Mouse (Mus musculus) naive thymus-derived CD4-positive, alpha-beta T cell, adult 2 months (primary cell): ENCODE measurements around the gene Fam216a.

Experiments
- DNase-seq: peaks from one replicate; pipeline ENCODE4 v3.0.0-alpha.2; 2011; ENCODE audit warnings: low read depth

Fam216a gene

GRCm38 (mm10) chr5:122390671-122391070 is 18.5 kb upstream of the Fam216a start:
- DNase-seq = no peak

DNA sequence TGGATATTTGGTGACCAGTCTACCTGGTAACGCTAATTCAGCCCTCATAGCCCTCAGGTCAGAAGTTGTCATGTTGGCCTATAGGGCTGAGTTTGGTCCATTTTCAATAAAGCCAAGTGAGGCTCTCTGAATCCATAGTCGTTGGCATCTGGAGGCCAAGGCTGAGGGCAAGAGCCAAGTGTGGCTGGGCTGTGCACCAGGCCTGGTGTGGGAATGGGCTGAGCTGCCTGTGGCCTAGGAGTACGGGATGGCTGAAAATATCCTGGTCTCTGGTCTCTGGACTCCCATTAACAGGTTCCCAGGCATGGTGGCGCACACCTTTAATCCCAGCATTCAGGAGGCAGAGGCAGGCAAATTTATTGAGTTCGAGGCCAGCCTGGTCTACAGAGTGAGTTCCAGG is 17.8 kb upstream of the Fam216a start:
- DNase-seq = no peak

DNA sequence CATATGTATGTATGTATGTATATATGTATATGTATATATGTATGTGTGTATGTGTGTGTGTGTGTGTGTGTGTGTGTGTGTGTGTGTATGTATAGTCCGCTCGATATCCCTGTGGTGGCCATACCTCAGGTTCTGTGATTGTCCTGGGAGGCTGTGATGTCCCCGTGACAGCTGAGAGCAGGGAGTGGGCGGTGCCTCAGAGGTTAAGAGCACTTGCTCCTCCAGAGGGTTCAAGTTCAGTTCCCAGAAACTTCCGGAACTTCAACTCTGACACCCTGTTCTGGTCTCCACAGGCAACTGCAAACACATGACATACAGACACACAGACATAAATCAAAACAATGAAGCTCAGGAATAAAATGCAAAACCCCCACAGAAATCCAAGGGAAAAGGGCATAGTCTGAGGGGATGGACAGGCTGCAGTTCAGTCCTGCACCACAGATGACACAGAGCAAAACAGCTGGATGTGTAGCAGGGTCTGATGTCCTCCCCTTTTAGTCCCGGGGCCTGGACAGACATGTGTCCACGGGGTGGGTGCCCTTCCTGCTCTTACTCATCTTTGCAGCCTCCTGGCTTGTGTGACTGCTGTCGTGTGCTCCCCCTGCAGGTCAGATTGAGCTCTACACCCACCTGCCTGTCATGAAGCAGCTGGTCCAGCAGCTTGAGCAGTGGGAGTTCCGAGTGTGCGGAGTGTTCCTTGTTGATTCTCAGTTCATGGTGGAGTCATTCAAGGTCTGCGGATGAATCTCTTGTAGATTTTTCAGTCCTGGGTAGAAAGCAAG is 7.4 kb upstream of the Fam216a start:
- peak; percentile 85 for DNase-seq

GRCm38 (mm10) chr5:122378171-122378570 is 6.0 kb upstream of the Fam216a start:
- no peak for DNase-seq

- DNase-seq = no peak
These were observed 5.1 kb upstream of the Fam216a start for GRCm38 (mm10) chr5:122377101-122377833.

DNA sequence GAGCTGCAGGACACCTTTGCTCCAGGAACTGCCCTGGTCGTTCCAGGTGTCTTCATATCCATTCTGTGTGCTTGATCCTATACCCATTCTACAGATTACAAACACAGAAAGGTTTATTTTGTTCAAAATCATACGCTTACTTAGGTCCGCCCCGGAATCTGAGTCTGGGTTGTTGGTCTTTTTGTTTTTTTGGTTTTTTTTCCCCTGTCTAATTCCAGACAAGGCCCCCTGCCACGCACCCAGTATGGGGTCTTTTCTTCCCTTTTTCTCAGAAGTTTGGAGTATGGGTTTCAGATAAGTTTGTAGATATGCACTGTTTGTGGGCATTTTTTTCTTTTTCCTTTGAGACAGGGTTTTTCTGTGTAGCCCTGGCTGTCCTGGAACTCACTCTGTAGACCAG is 714 bp upstream of the Fam216a start:
- no peak for DNase-seq

DNA sequence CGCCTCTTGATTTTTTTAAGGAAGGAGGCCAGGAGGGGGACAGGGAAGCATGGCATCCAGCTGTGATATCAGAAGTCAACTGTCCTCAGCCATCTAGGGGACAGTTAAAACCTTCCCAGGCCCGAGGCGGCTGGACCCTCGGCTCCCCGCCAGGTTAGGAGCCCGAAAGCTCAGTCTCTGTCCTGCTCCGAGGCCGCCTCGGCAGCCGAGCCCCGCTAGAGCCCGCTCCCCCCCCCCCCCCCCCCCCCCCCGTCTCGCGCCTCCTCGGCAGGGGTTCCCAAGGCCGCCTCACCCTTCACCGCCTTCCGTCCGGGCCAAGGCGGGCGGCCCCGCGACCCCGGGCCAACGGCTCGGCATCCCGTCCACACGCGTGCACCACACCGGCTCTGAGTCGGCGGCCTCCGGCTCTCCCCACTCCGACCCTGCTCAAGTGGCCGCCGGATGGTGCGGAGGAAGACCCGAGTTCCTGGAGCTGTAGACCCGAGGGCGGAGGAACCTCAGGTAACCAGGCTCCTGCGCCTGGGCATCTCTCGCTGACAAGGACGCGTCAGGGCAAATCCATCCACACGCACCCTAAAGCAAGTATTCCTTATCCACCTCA is 473 bp downstream of the Fam216a start, which contains the start of gene Gpn3:
TSS of gene Gpn3 (plus strand) at position 286 of the 601 bp plus-strand sequence.
- no peak for DNase-seq

GRCm38 (mm10) chr5:122354492-122355067 is 17.6 kb downstream of the Fam216a start:
- DNase-seq = no peak

- DNase-seq = peak; percentile 100
These were observed 18.2 kb downstream of the Fam216a start, which contains the start of the genes Rad9b and Vps29 for GRCm38 (mm10) chr5:122353807-122354491. Gene Rad9b, minus strand, starts transcription at chr5:122354233. Gene Vps29, plus strand, starts transcription at chr5:122354369.

DNA sequence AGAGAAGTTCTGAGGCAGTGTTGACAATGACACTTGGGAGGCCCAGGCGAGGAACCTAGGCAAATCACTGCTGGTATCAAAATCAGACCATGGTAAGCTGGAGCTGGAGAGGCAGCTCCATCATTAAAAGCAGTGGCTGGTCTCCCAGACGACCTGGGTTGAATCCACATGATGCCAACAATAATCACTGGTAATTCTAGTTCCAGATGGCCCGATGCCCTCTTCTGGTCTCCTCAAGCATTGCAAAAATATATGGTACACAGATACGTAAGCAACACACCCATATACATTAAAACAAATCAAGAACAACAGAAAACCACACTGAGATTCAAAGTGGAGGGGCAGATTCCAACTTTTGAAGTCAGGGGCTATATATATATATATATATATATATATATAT is 26.4 kb downstream of the Fam216a start:
- DNase-seq = peak; percentile 21

DNA sequence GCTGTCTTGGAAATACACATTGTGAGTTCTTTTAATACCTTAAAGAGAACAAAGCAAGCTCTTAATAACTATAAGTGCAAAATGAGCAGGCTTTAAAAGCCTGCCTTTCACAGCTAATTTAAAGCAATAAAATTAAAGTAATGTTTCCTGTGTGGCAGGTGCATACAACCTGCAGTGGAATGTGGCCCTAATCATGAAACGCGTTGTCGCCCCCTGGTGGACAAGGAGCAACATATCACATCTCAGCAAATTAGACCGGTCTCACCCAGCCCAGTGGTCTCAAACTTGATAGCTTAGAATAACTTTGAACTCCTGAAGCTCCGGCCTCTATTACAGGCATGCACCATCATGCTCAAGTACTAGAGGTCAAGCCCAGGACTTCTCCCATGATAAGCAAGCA is 27.9 kb downstream of the Fam216a start:
- peak; percentile 90 for DNase-seq

DNA sequence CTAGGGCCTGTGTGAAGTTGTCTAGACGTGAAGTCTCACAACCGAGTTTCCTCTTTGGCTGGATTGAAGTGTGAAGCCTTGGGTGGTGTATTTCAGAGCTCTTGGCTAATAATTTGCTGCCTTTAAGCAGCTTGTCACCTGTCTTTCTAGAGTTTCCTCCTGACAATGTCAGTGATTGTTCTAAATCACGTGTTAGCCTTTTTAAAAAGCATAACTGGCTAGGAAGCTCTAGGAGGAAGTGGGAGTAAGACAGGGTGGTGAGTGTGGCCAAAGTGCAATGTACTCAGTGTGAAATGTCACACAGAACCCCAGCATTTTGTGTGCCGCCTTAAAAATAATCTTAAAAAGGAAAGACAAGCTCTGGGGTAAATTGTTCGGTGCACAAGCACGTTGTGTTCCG is 28.4 kb downstream of the Fam216a start:
- no peak for DNase-seq

GRCm38 (mm10) chr5:122342874-122343273 is 29.3 kb downstream of the Fam216a start:
- no peak for DNase-seq

DNA sequence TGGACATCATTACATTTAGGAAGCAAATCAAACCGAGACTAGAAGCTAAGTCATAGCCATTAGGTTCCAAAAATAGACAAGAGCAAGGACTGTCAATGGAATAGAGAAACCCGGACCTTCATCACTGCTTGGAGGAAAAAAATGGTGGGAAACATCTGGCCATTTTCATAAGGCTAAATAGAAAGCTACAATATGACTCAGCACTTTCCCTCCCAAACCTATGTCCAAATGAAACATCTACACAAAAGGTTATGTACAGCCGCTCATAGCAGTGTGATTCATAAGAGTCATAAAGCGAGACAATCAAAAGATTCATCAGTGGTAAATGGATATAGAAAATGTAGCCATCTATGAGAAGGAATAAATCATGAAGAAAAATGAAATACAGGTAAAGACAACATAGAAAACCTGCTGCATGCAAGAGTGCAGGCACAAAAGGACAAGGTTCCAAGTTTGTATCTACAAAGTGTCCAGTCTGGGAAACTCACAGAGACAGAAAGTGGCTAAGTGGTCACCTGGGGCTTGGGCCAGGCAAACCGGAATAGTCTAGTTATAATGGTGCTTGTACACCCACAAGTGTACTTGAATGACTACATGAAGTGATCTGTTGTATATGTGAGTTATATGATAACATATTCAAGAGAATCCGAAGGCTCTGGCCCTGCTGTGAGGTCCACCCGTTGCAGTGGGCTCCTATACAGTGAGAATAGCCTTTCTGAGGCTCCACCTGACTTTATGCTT is 35.4 kb downstream of the Fam216a start:
- DNase-seq = no peak

DNA sequence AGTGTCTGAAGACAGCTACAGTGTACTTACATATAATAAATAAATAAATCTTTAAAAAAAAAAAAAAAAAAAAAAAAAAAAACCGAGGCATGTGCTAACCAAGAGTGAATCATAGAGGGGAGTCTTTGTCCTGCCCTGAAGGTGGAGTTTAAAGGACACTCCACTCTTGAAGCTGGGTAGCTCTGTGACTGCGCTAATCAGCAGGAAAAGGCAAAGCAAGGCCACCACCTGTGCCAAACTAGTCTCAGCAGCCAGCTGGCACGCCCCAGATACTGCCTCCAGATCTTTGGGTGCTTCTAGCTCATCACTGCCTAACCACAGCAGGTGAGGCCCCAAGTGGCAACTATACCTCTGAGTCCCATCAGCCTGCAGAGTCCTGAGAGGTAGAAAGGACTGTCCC is 37.5 kb downstream of the Fam216a start:
- no peak for DNase-seq

- DNase-seq = no peak
These were observed 41.9 kb downstream of the Fam216a start for GRCm38 (mm10) chr5:122330269-122330668.

GRCm38 (mm10) chr5:122327283-122327682 is 44.9 kb downstream of the Fam216a start:
- DNase-seq = no peak

DNA sequence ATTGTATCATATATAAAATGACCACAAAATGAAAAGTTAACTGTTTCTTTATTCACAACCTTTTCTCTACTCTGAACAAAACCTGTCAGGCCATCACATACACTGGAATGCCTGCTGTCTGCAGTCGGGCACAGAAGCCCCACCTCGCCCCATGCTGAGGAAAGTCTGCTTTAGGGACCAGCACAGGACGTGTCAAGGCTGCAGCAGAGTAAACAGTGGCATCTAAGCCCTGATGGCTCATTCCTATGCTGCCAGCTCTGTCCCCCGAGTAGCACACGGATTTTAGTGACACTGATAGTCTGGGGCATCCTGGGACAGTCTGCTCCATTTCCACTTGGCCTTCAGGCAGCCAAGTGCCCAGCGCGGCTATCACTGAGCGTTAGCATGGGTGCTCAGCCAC is 46.7 kb downstream of the Fam216a start:
- no peak for DNase-seq

- DNase-seq = no peak
These were observed 47.3 kb downstream of the Fam216a start for GRCm38 (mm10) chr5:122324608-122325431.

DNA sequence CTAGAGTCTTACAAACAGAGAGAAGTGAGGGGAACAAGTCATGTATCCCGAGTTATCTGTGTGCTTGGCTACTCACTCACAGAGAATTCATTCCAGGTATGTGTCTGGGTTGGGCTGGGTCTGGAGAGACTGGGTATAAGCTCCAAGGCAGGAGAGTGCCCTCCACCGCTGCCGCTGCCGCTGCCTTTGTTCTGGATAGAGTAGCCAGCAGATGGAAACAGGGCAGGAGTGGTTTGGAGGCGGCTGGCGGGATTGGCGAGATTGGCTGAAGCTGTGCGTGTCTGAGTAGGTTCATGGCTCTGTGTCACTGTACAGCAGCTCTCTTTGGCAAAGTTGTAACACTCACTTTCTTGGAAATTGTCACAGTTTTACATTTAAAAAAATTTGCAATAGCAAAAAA is 48.6 kb downstream of the Fam216a start:
- DNase-seq = no peak
